Mouse (Mus musculus) liver, adult 2 months (tissue): ENCODE data around the gene Srrm1.

Experiments used
- CTCF ChIP-seq: fragments of 200-500 bp; IDR thresholded peaks from 2 replicates; pipeline ENCODE4 v1.5.1; 2011; ENCODE audit warnings: low read depth, low read length, control low read depth
- POLR2A ChIP-seq: fragments of 200-500 bp; IDR thresholded peaks from 2 replicates; pipeline ENCODE4 v1.6.1; 2011; ENCODE audit warnings: low read length, control low read depth; ENCODE audit not compliant: insufficient read depth; ENCODE audit errors: extremely low read depth

DNA sequence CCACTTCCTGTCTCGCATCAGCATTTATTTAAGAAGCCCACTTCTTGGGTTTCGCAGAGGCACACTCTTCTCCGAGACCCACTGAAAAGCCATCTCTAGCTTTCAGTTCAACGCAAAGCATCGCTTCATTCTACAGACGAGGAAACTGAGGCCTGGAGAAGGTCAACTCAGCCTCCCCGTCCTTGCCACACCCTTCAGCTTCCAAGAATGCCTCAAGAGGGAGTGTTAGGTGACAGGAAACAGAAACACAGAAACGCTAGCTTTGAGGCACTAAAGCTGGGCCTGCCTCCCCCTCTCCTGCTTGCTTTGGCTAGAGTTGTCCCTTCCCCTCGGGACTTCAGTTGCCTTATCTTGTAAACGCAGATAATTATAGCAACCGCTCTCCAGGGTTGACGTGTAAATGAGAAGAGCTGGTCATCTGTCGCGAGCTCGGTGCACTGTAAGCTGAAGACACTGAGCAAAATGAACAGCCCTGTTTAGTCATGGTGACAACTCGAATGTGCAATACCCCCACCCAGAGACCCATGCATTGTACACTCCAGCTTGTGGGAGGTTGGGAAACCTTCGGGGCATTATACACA, 39.9 kb downstream of the Srrm1 start:
- TF ChIP-seq POLR2A: no peak
- no peak for TF ChIP-seq CTCF
